Mouse (Mus musculus) embryonic facial prominence, embryonic 14.5 days (tissue): ENCODE results near the gene Aldh18a1. TPM values are rescaled to one million over a fixed set of nuclear protein-coding genes. Genes with fewer than 3 reads are reported as not detected.

Experiments used
- ATAC-seq: fragments of 200-750 bp; cut with Nextera tagmentation; 2 replicates; pipeline ENCODE4 v1.8.0; 2017; ENCODE audit warnings: low read depth, moderate number of reproducible peaks, moderate TSS enrichment
- DNase-seq: peaks from one replicate; pipeline ENCODE4 v3.0.0-alpha.2; 2015; ENCODE audit warnings: low spot score
- H3K27ac ChIP-seq: fragments of 300-500 bp; sonication (generic); replicated peaks from 2 replicates; pipeline ENCODE4 v1.5.1; 2014; ENCODE audit warnings: low read depth, mild to moderate bottlenecking, low read length, moderate library complexity
- H3K27me3 ChIP-seq: fragments of 300-500 bp; sonication (generic); replicated peaks from 2 replicates; pipeline ENCODE4 v1.6.1; 2014; ENCODE audit warnings: low read length; ENCODE audit not compliant: control insufficient read depth, insufficient read depth
- H3K36me3 ChIP-seq: fragments of 300-500 bp; sonication (generic); 2 replicates; pipeline ENCODE4 v1.6.1; 2014; ENCODE audit warnings: low read length, mixed read lengths; ENCODE audit not compliant: control insufficient read depth, insufficient read depth
- H3K4me1 ChIP-seq: fragments of 300-500 bp; sonication (generic); 2 replicates; pipeline ENCODE4 v1.6.1; 2014; ENCODE audit warnings: antibody characterized with exemption, low read length; ENCODE audit not compliant: control insufficient read depth, insufficient read depth
- H3K4me2 ChIP-seq: fragments of 300-500 bp; sonication (generic); 2 replicates; pipeline ENCODE4 v1.6.1; 2014; ENCODE audit warnings: low read depth, mild to moderate bottlenecking, low read length, moderate library complexity, mixed read lengths
- H3K4me3 ChIP-seq: fragments of 300-500 bp; sonication (generic); 2 replicates; pipeline ENCODE4 v1.5.1; 2014; ENCODE audit warnings: low read depth, mild to moderate bottlenecking, low read length
- H3K9ac ChIP-seq: fragments of 300-500 bp; sonication (generic); 2 replicates; pipeline ENCODE4 v1.6.1; 2014; ENCODE audit warnings: low read depth, mild to moderate bottlenecking, low read length, moderate library complexity, mixed read lengths
- H3K9me3 ChIP-seq: fragments of 300-500 bp; sonication (generic); 2 replicates; pipeline ENCODE4 v1.6.1; 2016; ENCODE audit warnings: low read length; ENCODE audit not compliant: control insufficient read depth
- WGBS: fragments of 180-500 bp; shearing (Covaris S2); extraction: QIAGEN DNeasy Blood & Tissue Kit; methylation state at CpG from one replicate; pipeline ENCODE4 v1.1.7; 2014; 5-methylcytosine and 5-hydroxymethylcytosine counted together
- polyA plus RNA-seq: library from polyadenylated mRNA; unstranded; fragments of >200 nt; fragmentation: Nextera tagmentation; extraction: Ambion mirVana; gene quantifications from 2 replicates; pipeline ENCODE4 v1.2.1, GENCODE M21; 2014

The Aldh18a1 gene
- polyA plus RNA-seq, 1 experiment from 2014 or later = 62.5 TPM

GRCm38 (mm10) chr19:40512500-40513421 is 75.5 kb downstream of the Aldh18a1 start:
- Histone ChIP-seq H3K36me3 (no peaks in the 10 kb centered on the region), H3K4me3 (peak overlapping the region; percentile 80), H3K4me1 (0 out of 2 replicates have a peak, but pooled peaks cover 3% of the 10 kb centered on the region), H3K4me2 (peak overlapping the region; percentile 90), H3K27me3 (no peaks in the 10 kb centered on the region), H3K9ac (peak overlapping the region; percentile 80), H3K27ac (peak overlapping the region; percentile 87), H3K9me3 (no peaks in the 10 kb centered on the region)
- WGBS = 1% methylated on average over 30 of the region's 34 CpGs
- DNase-seq (peak; percentile 45), ATAC-seq (peak; percentile 31)

GRCm38 (mm10) chr19:40511679-40512309 is 76.5 kb downstream of the Aldh18a1 start:
- ATAC-seq (no peak), DNase-seq (peak; percentile 19)
- peak overlapping the region; percentile 80 for H3K4me3 ChIP-seq
- H3K27me3 ChIP-seq = no peaks in the 10 kb centered on the region
- H3K36me3 ChIP-seq = no peaks in the 10 kb centered on the region
- H3K4me2 ChIP-seq = peak overlapping the region; percentile 90
- no peaks in the 10 kb centered on the region for H3K9me3 ChIP-seq
- 26% methylated on average over 5 of the region's 5 CpGs for WGBS
- H3K27ac ChIP-seq = no peak overlapping the region
- peak overlapping the region; percentile 23; the same call in 1 of the 2 replicates for H3K9ac ChIP-seq
- H3K4me1 ChIP-seq = 0 out of 2 replicates have a peak, but pooled peaks cover 3% of the 10 kb centered on the region

DNA sequence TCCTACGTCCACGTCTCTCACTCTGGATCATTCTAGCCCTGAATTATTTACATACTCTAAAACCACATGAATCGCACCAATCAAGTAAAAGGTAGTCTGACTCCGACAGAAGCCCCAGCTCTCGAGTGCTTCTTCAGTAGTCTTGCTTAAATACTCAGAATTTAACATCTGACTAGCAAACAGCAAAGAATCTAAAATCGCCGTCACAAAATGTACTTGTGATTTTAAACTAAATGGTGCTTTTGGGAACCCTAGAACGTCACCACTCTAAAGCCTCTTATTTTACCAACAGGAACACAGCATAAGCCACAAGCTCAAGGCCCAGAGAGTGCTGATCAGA is 77.2 kb downstream of the Aldh18a1 start:
- Histone ChIP-seq H3K27ac (no peak overlapping the region), H3K27me3 (no peaks in the 10 kb centered on the region), H3K9me3 (no peaks in the 10 kb centered on the region), H3K36me3 (no peaks in the 10 kb centered on the region), H3K4me3 (peak overlapping the region; percentile 0; the same call in 1 of the 2 replicates), H3K9ac (no peak overlapping the region; the same call in 1 of the 2 replicates), H3K4me2 (peak overlapping the region; percentile 90), H3K4me1 (0 out of 2 replicates have a peak, but pooled peaks cover 3% of the 10 kb centered on the region)
- ATAC-seq = no peak
- 43% methylated on average over 8 of the region's 8 CpGs for WGBS
- no peak for DNase-seq

DNA sequence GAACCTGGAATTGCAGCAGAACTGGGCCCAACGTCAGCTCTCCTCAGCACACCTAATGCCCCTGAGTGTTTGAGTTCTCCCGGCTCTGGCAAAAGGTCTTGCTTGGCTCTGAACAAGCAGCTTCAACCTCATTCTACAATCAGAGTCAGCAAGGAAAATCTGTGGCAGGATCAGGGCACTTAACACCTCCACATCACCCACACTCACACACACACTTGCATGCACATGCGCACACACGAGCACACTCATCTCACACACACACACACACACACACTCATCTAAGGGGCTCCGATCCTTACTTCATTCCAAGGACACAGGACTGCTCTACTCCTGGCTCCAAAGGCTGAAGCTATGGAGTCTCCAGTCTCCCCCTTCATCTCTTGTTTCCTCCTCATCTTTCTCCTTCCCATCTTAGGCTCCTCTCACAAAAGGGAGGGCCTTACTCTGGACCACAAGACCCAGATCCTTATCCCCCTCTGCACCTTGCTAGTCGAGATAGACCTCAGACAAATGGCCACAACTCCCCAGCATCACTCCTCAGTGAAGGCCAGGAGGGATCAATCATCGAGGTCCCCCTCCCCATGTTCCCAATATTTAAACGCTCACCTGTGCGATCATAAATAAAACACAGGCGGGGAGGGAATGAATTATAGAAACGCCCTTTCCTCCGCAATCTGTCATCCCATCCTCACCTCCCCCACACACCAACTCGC is 77.7 kb downstream of the Aldh18a1 start:
- 72% methylated on average over 13 of the region's 13 CpGs for WGBS
- H3K9me3 ChIP-seq = no peaks in the 10 kb centered on the region
- H3K4me2 ChIP-seq = peak overlapping the region; percentile 90; the same call in 1 of the 2 replicates
- ATAC-seq = no peak
- H3K27me3 ChIP-seq = no peaks in the 10 kb centered on the region
- H3K36me3 ChIP-seq = no peaks in the 10 kb centered on the region
- no peak for DNase-seq
- no peak overlapping the region for H3K27ac ChIP-seq
- no peak overlapping the region for H3K4me3 ChIP-seq
- no peak overlapping the region; the same call in 1 of the 2 replicates for H3K9ac ChIP-seq
- 0 out of 2 replicates have a peak, but pooled peaks cover 3% of the 10 kb centered on the region for H3K4me1 ChIP-seq

- no peaks in the 10 kb centered on the region for H3K9me3 ChIP-seq
- H3K4me1 ChIP-seq = 0 out of 2 replicates have a peak, but pooled peaks cover 3% of the 10 kb centered on the region
- no peaks in the 10 kb centered on the region for H3K27me3 ChIP-seq
- H3K4me3 ChIP-seq = no peak overlapping the region
- no peak overlapping the region for H3K4me2 ChIP-seq
- no peak overlapping the region for H3K27ac ChIP-seq
- WGBS = 48% methylated on average over 2 of the region's 2 CpGs
- ATAC-seq (no peak), DNase-seq (no peak)
- H3K36me3 ChIP-seq = no peaks in the 10 kb centered on the region
- H3K9ac ChIP-seq = no peak overlapping the region
Observed at GRCm38 (mm10) chr19:40509274-40509673, 79.0 kb downstream of the Aldh18a1 start.

DNA sequence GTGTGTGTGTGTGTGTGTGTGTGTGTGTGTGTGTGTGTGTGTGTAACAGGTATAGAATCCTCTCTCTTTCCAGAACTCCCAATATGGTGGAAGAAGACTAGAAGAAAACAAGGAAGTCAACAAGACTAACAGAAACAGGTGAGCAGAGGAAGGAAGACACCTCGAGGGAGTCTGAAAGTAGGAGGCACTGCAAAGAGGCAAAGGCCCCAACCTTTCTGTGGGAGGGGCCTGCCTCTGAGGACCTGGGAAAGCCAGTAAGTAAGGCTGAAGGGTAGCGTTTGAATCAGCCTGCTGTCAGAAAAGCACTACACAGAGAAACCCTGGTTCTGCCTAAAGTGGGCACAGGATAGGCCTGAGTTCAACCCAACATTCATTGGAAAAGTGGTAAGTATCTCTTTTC is 79.4 kb downstream of the Aldh18a1 start:
- WGBS = 38% methylated on average over 2 of the region's 2 CpGs
- no peaks in the 10 kb centered on the region for H3K36me3 ChIP-seq

DNA sequence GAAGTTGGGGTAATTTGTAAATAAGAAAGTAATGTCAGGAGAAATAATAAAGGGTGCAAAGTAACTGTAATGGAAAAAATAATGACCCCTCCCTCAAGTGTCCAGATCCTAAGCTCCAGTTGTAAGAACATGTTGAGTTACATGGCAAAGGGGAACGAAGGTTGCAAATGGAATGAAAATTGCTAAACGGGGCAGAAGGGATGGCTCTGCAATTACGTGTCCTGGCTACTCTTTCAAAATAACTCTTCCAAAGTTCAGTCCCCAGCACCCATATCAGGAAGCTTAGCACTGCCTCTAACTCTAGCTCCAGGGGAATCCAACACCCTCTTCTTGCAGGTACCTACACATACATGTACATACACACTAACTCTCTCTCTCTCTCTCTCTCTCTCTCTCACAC is 81.3 kb downstream of the Aldh18a1 start:
- H3K36me3 ChIP-seq = no peaks in the 10 kb centered on the region
- no peak overlapping the region for H3K9ac ChIP-seq
- H3K4me2 ChIP-seq = no peak overlapping the region
- no peak for DNase-seq
- no peaks in the 10 kb centered on the region for H3K9me3 ChIP-seq
- ATAC-seq = no peak
- WGBS = 86% methylated on average over 3 of the region's 3 CpGs
- H3K27me3 ChIP-seq = no peaks in the 10 kb centered on the region
- H3K4me3 ChIP-seq = no peak overlapping the region
- H3K27ac ChIP-seq = no peak overlapping the region
- 0 out of 2 replicates have a peak, but pooled peaks cover 3% of the 10 kb centered on the region for H3K4me1 ChIP-seq

More for the DNA sequence above, 79.4 kb downstream of the Aldh18a1 start:
- H3K4me1 ChIP-seq = 0 out of 2 replicates have a peak, but pooled peaks cover 3% of the 10 kb centered on the region
- no peaks in the 10 kb centered on the region for H3K27me3 ChIP-seq
- H3K27ac ChIP-seq = no peak overlapping the region
- no peak overlapping the region for H3K4me3 ChIP-seq
- no peaks in the 10 kb centered on the region for H3K9me3 ChIP-seq
- DNase-seq (no peak), ATAC-seq (no peak)
- H3K4me2 ChIP-seq = no peak overlapping the region
- H3K9ac ChIP-seq = no peak overlapping the region

DNA sequence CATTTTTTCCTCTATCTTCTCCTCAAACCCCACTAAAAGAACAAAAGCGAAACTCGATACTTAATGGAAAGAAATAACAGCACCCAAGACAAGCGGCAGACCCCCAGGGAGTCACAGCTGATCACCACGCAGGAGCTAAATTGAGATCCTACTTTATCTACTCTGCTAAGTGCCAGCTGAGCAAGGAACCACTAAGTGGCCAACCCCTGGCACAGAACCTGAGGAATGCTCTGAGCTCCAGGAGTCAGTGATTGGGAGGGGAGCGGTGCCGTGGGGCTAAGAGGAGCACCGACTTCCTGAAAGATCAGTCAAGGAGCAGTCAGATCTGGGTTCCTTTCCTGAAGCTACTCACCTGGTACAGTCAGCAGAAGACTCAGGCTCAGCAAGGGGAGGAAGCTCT is 83.9 kb downstream of the Aldh18a1 start:
- no peak overlapping the region for H3K9ac ChIP-seq
- H3K9me3 ChIP-seq = no peaks in the 10 kb centered on the region
- ATAC-seq = no peak
- DNase-seq = no peak
- no peaks in the 10 kb centered on the region for H3K27me3 ChIP-seq
- no peaks in the 10 kb centered on the region for H3K4me1 ChIP-seq
- 85% methylated on average over 7 of the region's 7 CpGs for WGBS
- no peak overlapping the region for H3K27ac ChIP-seq
- H3K4me2 ChIP-seq = no peak overlapping the region
- no peak overlapping the region for H3K4me3 ChIP-seq
- H3K36me3 ChIP-seq = no peaks in the 10 kb centered on the region
